Mouse (Mus musculus) intestine, embryonic 16.5 days (tissue): ENCODE data around the gene Jak1. TPM values are rescaled to one million over a fixed set of nuclear protein-coding genes. Genes with fewer than 3 reads are reported as not detected.
"Not testable (repeated sequence)": the region's sequence is repeated elsewhere in the genome, so short reads cannot be mapped to it uniquely, and the experiment has no call there.

Experiments
- ATAC-seq: fragments of 200-750 bp; cut with Nextera tagmentation; 2 replicates; pipeline ENCODE4 v1.8.0; 2017; ENCODE audit warnings: moderate TSS enrichment, moderate library complexity
- H3K27ac ChIP-seq: fragments of 300-500 bp; sonication (generic); 2 replicates; pipeline ENCODE4 v1.5.1; 2014; ENCODE audit warnings: mild to moderate bottlenecking, low read length
- H3K27me3 ChIP-seq: fragments of 300-500 bp; sonication (generic); replicated peaks from 2 replicates; pipeline ENCODE4 v1.6.1; 2014; ENCODE audit warnings: low read length, control low read depth, mixed read lengths; ENCODE audit not compliant: control insufficient read depth, insufficient read depth
- H3K36me3 ChIP-seq: fragments of 300-500 bp; sonication (generic); 2 replicates; pipeline ENCODE4 v1.6.1; 2014; ENCODE audit warnings: low read length, control low read depth; ENCODE audit not compliant: control insufficient read depth, insufficient read depth
- H3K4me1 ChIP-seq: fragments of 300-500 bp; sonication (generic); 2 replicates; pipeline ENCODE4 v1.6.1; 2014; ENCODE audit warnings: low read length, control low read depth, mixed read lengths; ENCODE audit not compliant: control insufficient read depth, insufficient read depth
- H3K4me2 ChIP-seq: fragments of 300-500 bp; sonication (generic); 2 replicates; pipeline ENCODE4 v1.6.1; 2014; ENCODE audit warnings: low read depth, low read length, control low read depth
- H3K4me3 ChIP-seq: fragments of 300-500 bp; sonication (generic); 2 replicates; pipeline ENCODE4 v1.5.1; 2014; ENCODE audit warnings: mild to moderate bottlenecking, low read length
- H3K9ac ChIP-seq: fragments of 300-500 bp; sonication (generic); 2 replicates; pipeline ENCODE4 v1.6.1; 2014; ENCODE audit warnings: low read depth, low read length
- H3K9me3 ChIP-seq: fragments of 300-500 bp; sonication (generic); 2 replicates; pipeline ENCODE4 v1.6.1; 2016; ENCODE audit warnings: low read length, control low read depth; ENCODE audit not compliant: control insufficient read depth
- WGBS: fragments of 180-500 bp; shearing (Covaris S2); extraction: QIAGEN DNeasy Blood & Tissue Kit; methylation state at CpG from one replicate; pipeline ENCODE4 v1.1.7; 2014; 5-methylcytosine and 5-hydroxymethylcytosine counted together
- polyA plus RNA-seq: library from polyadenylated mRNA; unstranded; fragments of >200 nt; fragmentation: Nextera tagmentation; extraction: Ambion mirVana; gene quantifications from 2 replicates; pipeline ENCODE4 v1.2.1, GENCODE M21; 2015

Gene Jak1
- polyA plus RNA-seq, 1 experiment from 2014 or later: 66.7 TPM

DNA sequence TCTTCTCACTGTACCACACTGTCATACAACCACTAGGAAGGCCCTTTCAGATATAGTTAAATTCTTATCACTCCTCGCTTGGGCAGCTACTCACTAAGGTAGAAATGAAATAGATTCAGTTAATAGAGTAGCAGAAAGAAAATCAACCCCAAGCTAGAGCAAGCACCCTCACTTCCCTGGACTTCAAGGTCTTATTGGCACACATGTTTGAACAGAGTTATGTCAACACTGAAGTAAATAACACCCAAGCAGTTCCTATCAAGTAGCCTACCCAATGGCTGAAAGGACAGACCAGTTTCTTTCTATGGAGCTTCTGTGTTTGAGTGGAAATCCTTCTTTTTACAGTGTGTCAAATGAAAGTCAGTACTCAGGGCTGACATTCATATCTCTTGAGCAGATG, 17.2 kb upstream of the Jak1 start:
- Histone ChIP-seq H3K27ac (no peak overlapping the region), H3K4me3 (no peak overlapping the region), H3K9me3 (no peaks in the 10 kb centered on the region), H3K27me3 (no peaks in the 10 kb centered on the region), H3K36me3 (no peaks in the 10 kb centered on the region), H3K4me2 (no peak overlapping the region), H3K9ac (no peak overlapping the region), H3K4me1 (no peaks in the 10 kb centered on the region)
- 56% methylated on average over 1 of the region's 1 CpGs for WGBS
- no peak; the same call in 1 of the 2 replicates for ATAC-seq

DNA sequence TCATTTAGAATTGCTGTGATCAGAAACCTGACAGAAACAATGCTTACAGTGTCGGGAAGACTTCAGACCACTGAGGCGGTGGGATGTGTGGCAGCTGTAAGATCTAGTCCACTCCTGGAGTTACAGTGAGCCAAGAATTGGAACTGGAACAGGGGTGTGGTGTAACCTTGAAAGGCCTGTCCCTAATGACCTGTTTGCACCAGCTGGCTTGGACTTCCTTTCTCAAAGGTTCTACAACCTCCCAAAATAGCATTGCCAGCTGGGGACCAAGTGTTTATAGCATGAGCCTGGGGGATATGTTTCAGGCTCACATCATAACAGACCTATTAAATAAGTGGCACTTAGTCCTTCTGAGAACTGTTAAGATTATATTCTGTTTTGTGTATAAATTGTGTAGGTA, 15.0 kb upstream of the Jak1 start:
- WGBS: 77% methylated on average over 2 of the region's 2 CpGs
- no peaks in the 10 kb centered on the region for H3K36me3 ChIP-seq
- no peak overlapping the region for H3K4me2 ChIP-seq
- H3K4me3 ChIP-seq: no peak overlapping the region
- H3K9ac ChIP-seq: no peak overlapping the region
- H3K27ac ChIP-seq: no peak overlapping the region
- no peaks in the 10 kb centered on the region for H3K4me1 ChIP-seq
- H3K27me3 ChIP-seq: no peaks in the 10 kb centered on the region
- H3K9me3 ChIP-seq: no peaks in the 10 kb centered on the region
- no peak for ATAC-seq

DNA sequence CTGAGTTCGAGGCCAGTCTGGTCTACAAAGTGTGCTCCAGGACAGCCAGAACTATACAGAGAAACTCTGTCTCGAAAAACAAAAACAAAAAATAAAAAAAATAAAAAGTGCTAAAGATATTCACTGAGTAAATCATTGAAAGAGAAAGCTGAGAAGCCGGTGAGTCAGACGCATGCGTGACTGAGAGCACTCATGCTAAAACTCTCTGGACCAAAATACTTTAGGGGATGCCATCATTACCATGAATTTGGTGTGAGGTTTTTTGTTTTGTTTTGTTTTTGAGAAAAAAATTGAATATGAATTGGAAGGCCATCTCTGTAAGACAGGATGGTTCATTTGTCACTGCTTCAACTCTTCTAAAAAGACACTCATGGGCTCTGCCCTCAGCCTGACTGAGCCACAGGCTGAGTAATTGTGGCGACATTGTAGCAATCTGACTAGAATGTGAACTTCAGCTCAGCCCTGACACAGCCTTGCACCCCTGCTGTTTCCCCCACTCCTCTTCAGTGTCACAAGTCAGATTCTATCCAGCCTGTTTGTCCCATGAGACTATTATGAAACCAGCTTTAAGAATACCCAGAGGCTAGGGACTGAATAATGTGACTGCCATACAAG, 11.5 kb upstream of the Jak1 start:
- no peak overlapping the region for H3K4me2 ChIP-seq
- ATAC-seq: no peak
- no peaks in the 10 kb centered on the region for H3K27me3 ChIP-seq
- 84% methylated on average over 6 of the region's 6 CpGs for WGBS
- no peaks in the 10 kb centered on the region for H3K9me3 ChIP-seq
- no peak overlapping the region for H3K27ac ChIP-seq
- no peak overlapping the region for H3K9ac ChIP-seq
- no peaks in the 10 kb centered on the region for H3K4me1 ChIP-seq
- no peaks in the 10 kb centered on the region for H3K36me3 ChIP-seq
- no peak overlapping the region for H3K4me3 ChIP-seq

DNA sequence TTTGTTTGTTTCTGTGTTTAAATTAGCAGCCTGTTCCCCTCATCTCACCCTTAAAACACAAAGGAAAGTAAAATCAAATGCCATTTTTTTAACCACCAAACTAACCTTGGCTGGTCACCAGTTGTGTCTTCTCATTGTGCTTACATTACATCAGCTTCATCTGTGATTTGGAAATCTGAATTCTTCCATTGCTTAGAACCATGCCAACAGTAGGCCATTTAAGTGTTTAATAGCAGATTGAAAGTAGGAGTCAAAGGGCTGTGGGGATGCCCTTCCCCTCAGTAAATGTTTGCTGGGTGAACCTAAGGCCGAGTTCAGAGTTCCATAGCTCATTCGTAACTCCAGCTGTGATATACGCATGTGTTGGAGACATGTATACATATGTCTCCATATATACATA, 10.8 kb upstream of the Jak1 start:
- H3K4me3 ChIP-seq: no peak overlapping the region
- ATAC-seq: no peak
- H3K4me2 ChIP-seq: no peak overlapping the region
- no peaks in the 10 kb centered on the region for H3K4me1 ChIP-seq
- no peaks in the 10 kb centered on the region for H3K27me3 ChIP-seq
- H3K9me3 ChIP-seq: no peaks in the 10 kb centered on the region
- no peak overlapping the region for H3K9ac ChIP-seq
- 74% methylated on average over 3 of the region's 3 CpGs for WGBS
- H3K27ac ChIP-seq: no peak overlapping the region
- no peaks in the 10 kb centered on the region for H3K36me3 ChIP-seq

DNA sequence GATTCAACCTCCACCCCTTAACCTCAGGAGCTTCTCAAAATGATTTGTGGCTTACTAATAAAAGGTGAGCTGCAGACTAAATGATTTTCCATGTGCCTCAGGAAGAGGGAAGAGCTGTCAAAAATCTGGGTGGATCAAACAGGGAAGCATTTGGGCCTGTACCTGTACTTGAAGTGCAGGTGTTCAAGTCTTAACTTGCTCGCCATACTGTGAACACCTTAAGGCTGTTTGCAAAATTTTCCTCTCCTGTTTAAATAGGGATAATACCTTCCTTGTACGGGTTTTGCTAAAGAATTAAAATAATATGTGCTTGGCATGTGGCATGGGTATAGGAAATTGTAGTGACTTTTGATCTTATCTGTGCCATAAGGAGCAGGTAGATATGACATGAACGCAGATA, 5.7 kb upstream of the Jak1 start:
- H3K27me3 ChIP-seq: no peaks in the 10 kb centered on the region
- no peak overlapping the region for H3K27ac ChIP-seq
- no peak overlapping the region for H3K4me3 ChIP-seq
- ATAC-seq: no peak
- no peak overlapping the region for H3K9ac ChIP-seq
- no peak overlapping the region for H3K4me2 ChIP-seq
- WGBS: 85% methylated on average over 3 of the region's 3 CpGs
- H3K36me3 ChIP-seq: no peaks in the 10 kb centered on the region
- H3K4me1 ChIP-seq: no peaks in the 10 kb centered on the region
- no peaks in the 10 kb centered on the region for H3K9me3 ChIP-seq

DNA sequence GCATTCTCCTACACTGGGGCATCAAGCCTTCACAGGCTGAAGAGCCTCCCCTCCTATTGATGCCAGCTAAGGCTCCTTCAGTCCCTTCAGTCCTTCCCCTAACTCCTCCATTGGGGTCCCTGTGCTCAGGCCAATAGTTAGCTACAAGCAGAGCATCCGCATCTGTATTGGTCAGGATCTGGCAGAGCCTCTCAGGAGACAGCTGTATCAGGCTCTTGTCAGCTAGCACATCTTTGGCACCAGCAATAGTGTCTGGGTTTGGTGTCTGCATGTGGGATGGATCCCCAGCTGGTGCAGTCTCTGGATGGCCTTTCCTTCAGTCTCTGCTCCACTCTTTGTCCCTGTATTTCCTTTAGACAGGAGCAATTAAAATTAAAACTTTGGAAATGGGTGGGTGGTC, 3.4 kb upstream of the Jak1 start:
- not testable (repeated sequence) for H3K36me3 ChIP-seq, H3K9me3 ChIP-seq, H3K27me3 ChIP-seq, H3K27ac ChIP-seq, ATAC-seq, H3K4me2 ChIP-seq, H3K4me3 ChIP-seq, H3K9ac ChIP-seq, H3K4me1 ChIP-seq
- WGBS: 75% methylated on average over 1 of the region's 1 CpGs

DNA sequence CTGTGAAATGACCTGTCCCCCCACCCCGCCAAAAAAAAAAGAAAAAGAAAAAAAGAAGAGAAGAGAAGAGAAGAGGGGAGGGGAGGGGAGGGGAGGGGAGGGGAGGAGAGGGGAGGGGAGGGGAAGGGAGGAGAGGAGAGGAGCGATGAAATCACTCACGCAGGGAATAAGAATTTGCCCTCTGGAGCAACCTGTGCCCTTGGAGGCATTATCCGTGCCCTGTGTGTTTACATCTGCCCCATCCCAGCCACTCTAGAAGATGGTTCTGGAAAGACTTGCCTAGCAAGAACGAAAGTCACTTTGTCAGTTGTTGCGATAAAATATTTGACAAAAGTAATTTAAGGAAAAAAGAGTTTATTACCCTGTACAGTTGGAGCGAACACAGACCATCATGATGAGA, 441 bp upstream of the Jak1 start:
- Histone ChIP-seq H3K4me1 (peaks cover 5% of the 10 kb centered on the region; the same call in 1 of the 2 replicates), H3K4me2 (peak overlapping the region; percentile 42; the same call in 1 of the 2 replicates), H3K4me3 (peak overlapping the region; percentile 99), H3K9me3 (no peaks in the 10 kb centered on the region), H3K9ac (0 out of 2 replicates have a peak overlapping the region, but pooled peaks have one; percentile 98), H3K27me3 (no peaks in the 10 kb centered on the region), H3K36me3 (no peaks in the 10 kb centered on the region), H3K27ac (no peak overlapping the region)
- 15% methylated on average over 7 of the region's 7 CpGs for WGBS
- ATAC-seq: peak; percentile 37; the same call in 1 of the 2 replicates

DNA sequence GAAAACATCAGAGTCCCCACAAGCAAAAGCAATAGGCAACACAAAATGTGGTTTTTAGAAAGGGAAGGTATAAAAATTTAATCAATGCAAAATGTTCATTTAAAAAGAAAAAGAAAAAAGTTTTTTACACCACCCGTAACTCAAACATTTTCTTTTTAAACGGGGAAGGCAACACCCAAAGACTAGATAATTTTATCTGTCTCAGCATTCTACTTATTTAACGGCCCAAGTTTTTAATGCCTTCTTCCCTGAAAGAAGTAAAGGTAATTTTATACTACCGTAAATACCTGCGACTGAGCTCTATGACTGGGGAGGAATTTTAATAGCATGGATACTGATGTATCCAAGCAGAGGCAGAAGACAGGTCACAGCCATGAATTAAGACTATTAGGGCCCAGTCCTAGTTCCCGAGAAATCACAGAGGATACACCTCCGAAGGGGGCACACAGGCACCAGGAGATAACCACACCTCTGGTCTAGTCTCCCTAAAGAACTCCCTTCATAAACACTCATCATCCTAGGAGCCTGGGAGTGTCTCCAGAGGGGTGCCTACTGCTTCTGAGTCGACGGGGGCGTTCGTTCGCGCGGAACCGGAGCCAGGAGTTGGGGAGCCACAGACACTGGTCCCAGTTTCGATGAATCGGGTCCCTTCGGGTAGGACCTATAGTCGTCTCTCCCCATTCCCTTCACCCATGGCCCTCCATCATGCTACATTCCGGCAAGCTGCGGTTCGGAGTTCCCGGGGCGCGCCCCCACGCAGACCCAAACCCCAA, 928 bp downstream of the Jak1 start:
- 6% methylated on average over 26 of the region's 26 CpGs for WGBS
- peak overlapping the region; percentile 99 for H3K4me3 ChIP-seq
- peak; percentile 32 for ATAC-seq
- peaks cover 8% of the 10 kb centered on the region for H3K4me1 ChIP-seq
- H3K4me2 ChIP-seq: peak overlapping the region; percentile 72
- H3K36me3 ChIP-seq: no peaks in the 10 kb centered on the region
- no peaks in the 10 kb centered on the region for H3K27me3 ChIP-seq
- H3K9ac ChIP-seq: peak overlapping the region; percentile 98
- H3K9me3 ChIP-seq: no peaks in the 10 kb centered on the region
- H3K27ac ChIP-seq: peak overlapping the region; percentile 95

DNA sequence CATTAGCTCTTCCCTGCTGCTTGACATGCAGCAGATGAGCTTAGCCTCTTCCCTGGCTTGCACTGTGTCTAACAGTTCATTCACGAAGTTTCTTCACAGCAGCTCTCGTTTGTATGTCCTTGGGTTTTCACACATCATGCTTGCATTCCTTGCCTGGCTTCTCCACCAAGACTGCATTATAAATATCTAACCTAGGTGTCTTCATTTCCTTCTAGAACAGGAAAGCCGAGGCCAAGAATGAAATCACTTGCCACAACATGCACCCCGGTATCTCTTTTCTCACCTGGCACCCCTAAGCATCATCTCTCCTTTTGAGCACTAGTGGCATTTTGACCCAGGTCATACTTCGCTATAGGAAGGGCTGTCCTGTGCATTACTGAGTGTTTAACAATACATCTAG, 3.5 kb downstream of the Jak1 start:
- ATAC-seq: no peak
- H3K9ac ChIP-seq: no peak overlapping the region
- no peaks in the 10 kb centered on the region for H3K9me3 ChIP-seq
- no peak overlapping the region for H3K27ac ChIP-seq
- H3K4me3 ChIP-seq: no peak overlapping the region
- 79% methylated on average over 5 of the region's 5 CpGs for WGBS
- H3K36me3 ChIP-seq: no peaks in the 10 kb centered on the region
- H3K4me2 ChIP-seq: no peak overlapping the region
- H3K27me3 ChIP-seq: no peaks in the 10 kb centered on the region
- H3K4me1 ChIP-seq: peaks cover 10% of the 10 kb centered on the region
